Mouse (Mus musculus) brain, embryonic 14.5 days (tissue): ENCODE measurements at regions not wholly inside any gene's neighbourhood (a gene's known extent, or its start where the extent isn't known, plus 50 kb on each side); places are given as distances from the start of the nearest gene placed in this dataset.

ENCODE experiments used
- CTCF ChIP-seq: fragments of 200-500 bp; IDR thresholded peaks from 2 replicates; pipeline ENCODE4 v1.5.1; 2012; ENCODE audit warnings: inconsistent platforms, mild to moderate bottlenecking, moderate library complexity, borderline replicate concordance; ENCODE audit not compliant: insufficient read depth, insufficient read length; ENCODE audit errors: extremely low read depth
- POLR2A ChIP-seq: fragments of 200-500 bp; IDR thresholded peaks from 2 replicates; pipeline ENCODE4 v1.6.1; 2012; ENCODE audit warnings: mild to moderate bottlenecking, inconsistent platforms, borderline replicate concordance; ENCODE audit not compliant: poor library complexity, insufficient read depth, insufficient read length, severe bottlenecking; ENCODE audit errors: extremely low read depth

GRCm38 (mm10) chr16:95866866-95867420 lies 123.8 kb downstream of the Psmg1 start:
- TF ChIP-seq CTCF (no peak), POLR2A (no peak)
